Mouse (Mus musculus) limb, embryonic 14.5 days (tissue): ENCODE measurements around the gene Akr7a5. TPM values are rescaled to one million over a fixed set of nuclear protein-coding genes. Genes with fewer than 3 reads are reported as not detected.

Source experiments
- ATAC-seq: fragments of 200-750 bp; cut with Nextera tagmentation; 2 replicates; pipeline ENCODE4 v1.8.0; 2017; ENCODE audit warnings: low read depth, moderate number of reproducible peaks, moderate TSS enrichment; ENCODE audit not compliant: low FRiP score
- DNase-seq: peaks from one replicate; pipeline ENCODE4 v3.0.0-alpha.2; 2015; ENCODE audit warnings: low spot score
- H3K27ac ChIP-seq: fragments of 300-500 bp; sonication (generic); replicated peaks from 2 replicates; pipeline ENCODE4 v1.5.1; 2014; ENCODE audit warnings: low read depth, mild to moderate bottlenecking, low read length, moderate library complexity, mixed read lengths
- H3K27me3 ChIP-seq: fragments of 300-500 bp; sonication (generic); 2 replicates; pipeline ENCODE4 v1.6.1; 2014; ENCODE audit warnings: low read length, mixed read lengths; ENCODE audit not compliant: control insufficient read depth, insufficient read depth
- H3K36me3 ChIP-seq: fragments of 300-500 bp; sonication (generic); 2 replicates; pipeline ENCODE4 v1.6.1; 2014; ENCODE audit warnings: mild to moderate bottlenecking, low read length, moderate library complexity, mixed read lengths; ENCODE audit not compliant: control insufficient read depth, insufficient read depth
- H3K4me1 ChIP-seq: fragments of 300-500 bp; sonication (generic); 2 replicates; pipeline ENCODE4 v1.6.1; 2014; ENCODE audit warnings: antibody characterized with exemption, low read length, mixed read lengths; ENCODE audit not compliant: control insufficient read depth, insufficient read depth
- H3K4me2 ChIP-seq: fragments of 300-500 bp; sonication (generic); replicated peaks from 2 replicates; pipeline ENCODE4 v1.6.1; 2014; ENCODE audit warnings: low read depth, mild to moderate bottlenecking, low read length, moderate library complexity; ENCODE audit not compliant: severe bottlenecking
- H3K4me3 ChIP-seq: fragments of 300-500 bp; sonication (generic); replicated peaks from 2 replicates; pipeline ENCODE4 v1.5.1; 2014; ENCODE audit warnings: low read length
- H3K9ac ChIP-seq: fragments of 300-500 bp; sonication (generic); 2 replicates; pipeline ENCODE4 v1.6.1; 2014; ENCODE audit warnings: mild to moderate bottlenecking, low read depth, low read length, moderate library complexity; ENCODE audit not compliant: severe bottlenecking
- H3K9me3 ChIP-seq: fragments of 300-500 bp; sonication (generic); 2 replicates; pipeline ENCODE4 v1.6.1; 2016; ENCODE audit warnings: low read length; ENCODE audit not compliant: control insufficient read depth
- POLR2A ChIP-seq: fragments of 200-500 bp; IDR thresholded peaks from 2 replicates; pipeline ENCODE4 v1.8.0; 2012; ENCODE audit warnings: inconsistent platforms, mild to moderate bottlenecking, moderate library complexity, borderline replicate concordance; ENCODE audit not compliant: insufficient read depth, insufficient read length; ENCODE audit errors: extremely low read depth
- WGBS: fragments of 180-500 bp; shearing (Covaris S2); extraction: QIAGEN DNeasy Blood & Tissue Kit; methylation state at CpG from one replicate; pipeline ENCODE4 v1.1.7; 2014; 5-methylcytosine and 5-hydroxymethylcytosine counted together
- polyA plus RNA-seq, 2 experiments: library from polyadenylated mRNA; depleted of rRNA in 1 of 2; stranded (reverse) in 1 of 2; unstranded in 1 of 2; fragments of >200 nt; fragmentation: Nextera tagmentation in 1 of 2; extraction: Ambion mirVana in 1 of 2; gene quantifications; 2 replicates each; pipeline versions ENCODE4 v1.2.1 to v1.2.3; 2012 to 2014

Akr7a5 gene
- polyA plus RNA-seq, 2 experiments, result 28.5 to 84.8 TPM

DNA sequence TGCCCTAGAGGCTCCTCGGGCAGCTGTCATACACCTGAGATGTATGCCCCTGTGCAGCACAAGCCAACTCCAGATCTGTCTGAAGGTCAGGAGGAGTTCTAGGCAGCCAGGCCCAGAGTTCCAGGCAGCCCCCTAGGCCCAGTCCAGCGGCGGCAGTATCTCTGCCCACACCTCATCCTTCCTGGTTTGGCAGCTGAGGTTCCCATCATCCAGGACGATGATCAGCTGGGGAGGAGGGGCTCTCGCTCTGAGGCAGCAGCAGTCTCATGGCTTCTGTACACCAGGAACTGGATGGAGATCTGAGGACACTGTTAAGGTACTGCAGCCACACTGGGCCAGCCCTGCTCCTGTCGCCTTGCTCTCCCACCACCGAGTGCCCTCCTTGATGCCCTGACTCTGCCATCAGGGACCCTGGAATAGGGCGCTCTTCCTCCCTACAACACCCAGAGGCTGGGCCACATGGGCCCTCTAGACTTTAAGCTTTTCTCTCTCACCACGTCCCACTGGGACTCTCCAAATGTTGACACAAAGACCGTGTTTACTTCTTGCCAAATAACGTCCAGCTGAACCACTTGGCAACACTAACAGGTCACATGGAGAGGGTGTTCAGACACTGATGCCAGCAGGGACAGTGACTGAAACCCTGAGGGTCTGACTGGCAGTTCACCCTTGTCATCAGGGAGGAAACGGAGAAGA is 11.7 kb upstream of the Akr7a5 start:
- Histone ChIP-seq H3K9ac (no peak overlapping the region), H3K4me3 (no peak overlapping the region), H3K4me2 (no peak overlapping the region), H3K27ac (no peak overlapping the region), H3K9me3 (no peaks in the 10 kb centered on the region), H3K36me3 (peaks cover 39% of the 10 kb centered on the region), H3K27me3 (no peaks in the 10 kb centered on the region), H3K4me1 (no peaks in the 10 kb centered on the region)
- TF ChIP-seq POLR2A, result no peak
- WGBS, result 87% methylated on average over 12 of the region's 12 CpGs
- DNase-seq (no peak), ATAC-seq (no peak)

DNA sequence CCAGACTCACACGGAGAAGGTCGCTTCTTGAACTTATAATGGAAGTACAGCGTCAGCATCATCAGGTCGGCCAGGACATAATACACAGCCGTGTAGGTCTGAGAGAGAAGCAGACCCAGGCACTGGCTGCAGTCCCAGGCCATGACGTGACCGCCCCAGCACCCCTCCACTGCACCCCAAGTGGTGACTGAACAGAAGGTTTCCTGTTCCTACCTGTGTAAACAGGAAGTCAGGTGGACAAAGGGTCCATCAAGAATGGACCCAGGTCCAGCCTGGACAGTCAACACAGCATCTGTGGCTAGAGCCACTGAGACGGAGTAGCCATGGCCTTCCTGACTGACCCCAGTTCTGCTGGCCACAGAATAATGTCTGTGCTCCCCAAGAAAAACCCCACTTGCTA is 8.8 kb upstream of the Akr7a5 start:
- 85% methylated on average over 8 of the region's 8 CpGs for WGBS
- no peak for TF ChIP-seq POLR2A
- ATAC-seq, result no peak
- Histone ChIP-seq H3K4me1 (no peaks in the 10 kb centered on the region), H3K27ac (no peak overlapping the region), H3K27me3 (no peaks in the 10 kb centered on the region), H3K9ac (no peak overlapping the region), H3K9me3 (no peaks in the 10 kb centered on the region), H3K4me2 (no peak overlapping the region), H3K36me3 (peaks cover 54% of the 10 kb centered on the region), H3K4me3 (no peak overlapping the region)
- DNase-seq, result no peak

DNA sequence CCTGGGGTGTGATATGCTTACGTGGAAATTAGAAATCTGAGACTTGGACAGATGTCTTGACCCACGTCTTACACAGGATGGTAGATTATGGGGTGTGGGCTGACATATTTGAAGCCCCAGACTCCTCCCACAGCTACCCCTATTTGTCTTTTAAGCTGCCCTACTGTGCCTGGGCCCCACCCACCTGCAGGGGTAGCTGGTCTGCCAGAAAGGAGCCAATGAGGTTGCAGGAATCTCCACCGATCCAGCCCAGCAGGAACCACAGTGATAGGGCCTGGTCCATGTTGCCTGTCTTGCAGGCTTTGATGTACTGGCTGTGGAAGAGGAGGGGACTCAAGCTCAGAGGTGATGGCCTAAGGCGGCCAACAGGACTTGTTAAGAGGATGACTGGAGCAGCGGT is 8.3 kb upstream of the Akr7a5 start:
- DNase-seq (no peak), ATAC-seq (no peak)
- WGBS, result 46% methylated on average over 5 of the region's 5 CpGs
- Histone ChIP-seq H3K9me3 (no peaks in the 10 kb centered on the region), H3K4me1 (no peaks in the 10 kb centered on the region), H3K9ac (no peak overlapping the region), H3K36me3 (peaks cover 55% of the 10 kb centered on the region), H3K4me3 (no peak overlapping the region), H3K27ac (no peak overlapping the region), H3K27me3 (no peaks in the 10 kb centered on the region), H3K4me2 (no peak overlapping the region)
- no peak for TF ChIP-seq POLR2A

GRCm38 (mm10) chr4:139305521-139305920 is 5.0 kb upstream of the Akr7a5 start:
- ATAC-seq, result no peak
- 91% methylated on average over 3 of the region's 3 CpGs for WGBS
- no peaks in the 10 kb centered on the region for H3K27me3 ChIP-seq
- no peak overlapping the region for H3K27ac ChIP-seq
- no peak for DNase-seq
- H3K4me1 ChIP-seq, result peaks cover 10% of the 10 kb centered on the region
- TF ChIP-seq POLR2A, result no peak
- no peak overlapping the region for H3K4me3 ChIP-seq
- H3K9ac ChIP-seq, result no peak overlapping the region
- no peak overlapping the region for H3K4me2 ChIP-seq
- no peaks in the 10 kb centered on the region for H3K9me3 ChIP-seq
- peaks cover 32% of the 10 kb centered on the region; the same call in 1 of the 2 replicates for H3K36me3 ChIP-seq

DNA sequence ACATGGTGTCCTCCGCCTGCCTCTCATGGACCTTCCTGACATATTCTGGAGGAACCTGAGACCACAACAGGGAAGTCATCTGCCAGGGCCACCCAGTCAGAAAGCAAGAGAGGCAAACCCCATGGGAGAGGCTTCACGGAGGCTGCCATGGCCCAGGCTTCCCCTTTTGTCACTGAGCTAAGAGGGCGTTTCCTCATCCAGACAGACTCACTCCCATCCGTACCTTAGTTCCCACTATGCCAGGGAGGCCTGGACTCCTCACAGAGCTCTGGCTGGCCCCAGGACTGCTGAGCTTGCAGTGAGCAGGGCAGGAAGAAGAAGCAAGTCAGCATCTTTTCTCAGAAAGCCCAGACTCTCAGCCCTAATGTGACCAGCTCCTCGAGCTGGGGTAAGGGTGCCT is 2.6 kb upstream of the Akr7a5 start:
- Histone ChIP-seq H3K4me2 (no peak overlapping the region), H3K27ac (no peak overlapping the region), H3K36me3 (peaks cover 17% of the 10 kb centered on the region; the same call in 1 of the 2 replicates), H3K4me3 (no peak overlapping the region), H3K9me3 (no peaks in the 10 kb centered on the region), H3K4me1 (peaks cover 15% of the 10 kb centered on the region), H3K27me3 (no peaks in the 10 kb centered on the region), H3K9ac (no peak overlapping the region)
- 85% methylated on average over 5 of the region's 5 CpGs for WGBS
- DNase-seq (no peak), ATAC-seq (no peak)
- no peak for TF ChIP-seq POLR2A
